Mouse (Mus musculus): ENCODE measurements around the gene Krit1. TPM values are rescaled to one million over a fixed set of nuclear protein-coding genes. Genes with fewer than 3 reads are reported as not detected.
"Not testable (repeated sequence)": the region's sequence is repeated elsewhere in the genome, so short reads cannot be mapped to it uniquely, and the experiment has no call there.

Krit1 gene
- 10 to 100 TPM; 14.5 to 15.3 TPM for total RNA-seq (2021)
- long read RNA-seq, experiment 1, partial matches to known transcripts = 1 of 10 reads
- long read RNA-seq, experiment 1, other reads (novel, unspliced or antisense) = 9 of 10 reads
- long read RNA-seq, experiment 2, full-length matches to known transcripts = 6 of 15 reads
- long read RNA-seq, experiment 2, partial matches to known transcripts = 1 of 15 reads
- long read RNA-seq, experiment 2, other reads (novel, unspliced or antisense) = 8 of 15 reads

DNA sequence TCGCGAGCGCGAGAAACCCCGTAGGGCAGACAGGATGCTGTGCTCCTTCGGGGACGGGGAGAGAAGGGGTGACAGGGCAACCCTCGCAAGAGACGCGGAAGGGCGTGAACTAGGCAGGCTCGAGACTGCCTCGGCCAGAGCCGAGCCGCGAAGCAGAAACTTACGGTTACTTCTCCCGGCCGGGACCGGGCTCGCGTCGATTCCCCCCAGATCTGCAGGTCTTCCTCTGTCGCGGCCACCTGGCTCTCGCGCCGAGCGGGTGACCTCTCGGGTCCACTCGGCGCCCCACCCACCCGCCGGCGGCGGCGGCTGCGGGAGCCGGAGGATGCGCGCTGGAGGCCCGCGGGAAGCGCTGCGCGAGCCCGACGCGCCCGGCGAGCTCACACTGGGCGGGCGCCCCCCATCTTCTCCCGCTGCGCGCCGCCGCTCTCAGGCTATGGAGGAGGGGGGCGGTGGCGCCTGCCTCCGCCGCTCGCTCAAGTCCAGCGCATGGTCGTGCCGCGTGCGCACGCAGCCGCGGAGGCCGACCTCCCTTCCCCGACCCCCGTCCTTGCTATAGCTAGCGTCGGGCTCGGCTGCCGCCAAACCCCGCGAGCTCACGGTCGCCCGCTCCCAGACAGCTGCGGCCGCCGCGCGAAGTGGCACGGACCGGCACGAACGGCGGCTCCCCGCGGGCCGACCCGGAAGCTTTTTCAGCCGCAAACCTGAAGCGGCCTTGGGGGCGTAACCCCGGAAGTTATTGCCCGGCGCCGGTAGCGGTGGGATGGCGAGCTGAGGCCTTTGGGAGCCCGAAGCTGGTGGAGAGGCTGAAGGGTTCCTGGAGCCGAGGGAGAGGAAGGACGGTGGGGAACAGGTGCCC lies at the start of gene Krit1, which contains the start of gene Ankib1:
Gene Krit1, plus strand, starts transcription at position 752 of the 859 bp plus-strand sequence.
Gene Ankib1, minus strand, starts transcription at position 493 of the 859 bp plus-strand sequence.
- DNase-seq = peak; percentile 91
- intact Hi-C loops (cut with DNase I; ENCODE audit: low total_unique reads) = no loop called here

DNA sequence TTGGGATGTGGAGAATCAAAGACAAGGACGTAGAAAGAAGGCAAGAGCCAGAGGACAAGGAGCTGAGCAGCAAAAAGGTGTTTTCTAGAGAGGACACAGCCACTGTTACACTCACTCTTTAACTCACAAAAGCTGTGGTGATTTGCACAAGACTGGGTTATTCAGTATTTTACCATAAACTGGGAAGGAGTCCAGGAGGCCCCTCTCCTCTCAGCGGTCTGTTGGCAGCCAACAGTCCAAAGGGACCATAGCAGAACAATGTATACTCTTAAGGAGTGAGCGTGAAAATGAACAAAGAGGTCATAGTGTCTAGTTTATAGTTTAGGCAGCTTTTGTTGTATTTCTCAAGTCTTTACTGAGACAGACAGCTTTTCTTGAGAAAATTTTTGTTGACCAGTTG lies 31.5 kb upstream of the Krit1 start:
- intact Hi-C loops (cut with DNase I; ENCODE audit: low total_unique reads) = no loop called here
- no peak for DNase-seq

DNA sequence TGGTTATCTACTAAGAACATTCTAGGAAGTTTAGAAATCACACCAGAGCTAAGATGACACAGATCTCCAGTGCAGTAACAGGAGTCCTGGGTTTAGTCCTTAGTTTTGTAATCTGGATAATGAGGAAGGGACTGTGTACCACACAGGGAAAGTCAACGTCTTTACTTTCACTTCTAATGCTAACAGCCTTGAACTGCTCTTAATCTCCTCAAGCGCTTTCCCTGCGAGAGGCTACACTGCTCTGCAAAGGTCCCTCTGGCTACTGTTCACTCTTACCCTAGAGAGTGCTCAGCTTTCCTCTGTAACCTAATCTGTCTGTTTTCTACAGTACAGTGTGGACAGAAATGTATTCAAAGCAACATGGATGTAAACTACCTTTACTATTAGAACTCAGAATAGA lies 31.0 kb upstream of the Krit1 start:
- no peak for DNase-seq
- intact Hi-C loops (cut with DNase I; ENCODE audit: low total_unique reads) = no loop called here

DNA sequence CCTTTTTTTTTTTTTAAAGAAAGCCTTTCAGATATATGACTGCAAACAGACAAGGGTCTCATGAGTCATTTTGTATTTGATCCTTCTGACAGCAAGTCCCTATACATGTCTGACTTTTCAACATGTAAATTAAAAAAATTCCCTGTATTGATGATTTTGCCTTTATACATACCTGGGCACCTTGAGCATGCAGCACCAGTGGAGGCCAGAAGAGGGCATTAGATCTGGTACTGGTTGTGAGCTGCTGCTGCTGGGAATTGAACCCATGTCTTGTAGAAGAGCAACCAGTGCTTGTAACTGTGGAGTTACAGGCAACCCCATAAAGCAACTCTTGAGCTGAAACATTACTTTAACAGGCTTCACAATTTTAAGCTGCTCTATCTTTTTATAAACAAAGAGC lies 20.3 kb upstream of the Krit1 start:
- intact Hi-C loops (cut with DNase I; ENCODE audit: low total_unique reads) = no loop called here
- no peak for DNase-seq

DNA sequence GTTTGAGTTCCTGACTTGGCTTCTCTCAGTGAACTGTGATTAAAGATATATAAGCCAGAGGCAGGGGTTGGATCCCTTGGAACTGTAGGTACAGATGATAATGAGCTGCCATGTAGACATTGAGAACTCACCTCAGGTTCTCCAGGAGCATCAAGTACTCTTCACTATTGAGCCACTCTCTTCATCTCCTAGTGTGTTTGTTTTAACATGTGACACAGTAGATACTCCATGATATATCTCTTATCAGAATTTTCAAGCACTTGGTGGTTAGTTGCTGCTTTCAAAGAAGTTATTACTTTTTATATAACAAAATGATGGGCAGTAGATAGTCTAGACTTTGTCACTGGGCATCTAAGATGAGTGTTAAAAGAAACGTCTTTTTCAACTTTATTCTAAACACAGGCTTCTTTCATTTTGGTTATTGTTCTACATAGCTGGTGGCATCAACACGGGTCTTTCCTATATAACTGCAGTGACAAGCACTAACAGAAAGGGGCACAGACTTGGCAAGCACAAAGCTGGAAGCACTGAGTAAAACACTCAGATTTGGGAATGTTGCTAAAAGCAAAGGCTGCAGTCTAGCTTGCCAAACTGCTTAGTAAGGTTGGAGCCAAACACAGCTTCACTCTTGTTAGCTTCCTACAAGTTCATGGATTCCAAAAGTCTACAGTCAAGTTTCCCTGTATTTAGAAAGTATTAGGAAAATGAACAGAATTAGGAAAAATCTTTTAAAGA lies 18.9 kb upstream of the Krit1 start:
- intact Hi-C loops (cut with DNase I; ENCODE audit: low total_unique reads) = no loop called here
- no peak for DNase-seq

DNA sequence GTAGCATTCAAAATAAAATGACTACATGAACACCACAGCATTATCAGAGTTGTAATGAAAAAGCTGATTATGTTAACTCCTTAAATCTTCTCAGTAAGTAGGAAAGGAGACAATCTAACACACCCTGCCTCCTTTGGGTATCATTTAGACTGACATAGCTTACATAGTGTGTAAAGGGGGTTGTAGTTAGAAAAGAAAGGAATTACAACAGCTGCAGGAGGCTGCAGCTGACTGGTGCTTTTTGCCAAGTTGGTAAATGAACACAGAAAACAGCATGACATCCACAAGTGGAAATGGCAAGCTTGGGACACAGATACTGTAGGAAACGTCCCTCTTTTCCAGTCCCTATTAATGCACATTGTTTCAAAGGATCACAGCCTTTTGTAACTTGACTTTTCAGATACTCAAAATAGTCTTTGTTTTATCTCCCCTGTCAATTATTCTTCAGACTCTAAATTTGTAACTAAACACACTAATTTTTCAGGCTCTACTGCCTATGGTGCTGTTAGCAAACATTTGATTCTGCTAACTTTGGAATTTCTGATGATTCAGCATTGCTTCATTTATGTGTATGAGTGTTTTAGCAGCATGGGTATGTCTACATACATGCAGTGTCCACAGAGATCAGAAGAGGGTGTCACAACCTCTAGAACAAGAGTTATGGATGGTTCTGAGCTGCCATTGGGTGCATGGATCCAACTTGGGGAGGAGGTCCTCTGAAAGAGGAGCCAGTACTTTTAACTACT lies 18.1 kb upstream of the Krit1 start:
- no peak for DNase-seq
- intact Hi-C loops (cut with DNase I; ENCODE audit: low total_unique reads) = no loop called here

DNA sequence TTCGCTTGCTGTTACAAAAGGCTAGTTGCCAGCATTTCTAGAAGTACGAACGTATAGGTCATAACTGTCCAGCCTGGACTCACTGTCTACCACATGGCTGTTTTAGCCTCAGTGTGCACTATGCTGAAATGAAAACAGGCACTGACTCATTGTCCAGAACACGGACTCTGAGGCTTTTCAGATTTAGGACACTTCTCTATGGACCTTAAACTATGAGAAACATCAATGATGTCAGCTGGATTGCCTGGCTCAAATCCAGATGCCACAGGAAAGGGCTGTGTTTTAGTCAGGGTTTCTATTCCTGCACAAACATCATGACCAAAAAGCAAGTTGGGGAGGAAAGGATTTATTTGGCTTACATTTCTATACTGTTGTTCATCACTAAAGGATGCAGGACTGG lies 15.4 kb upstream of the Krit1 start:
- no peak for DNase-seq
- intact Hi-C loops (cut with DNase I; ENCODE audit: low total_unique reads) = no loop called here

DNA sequence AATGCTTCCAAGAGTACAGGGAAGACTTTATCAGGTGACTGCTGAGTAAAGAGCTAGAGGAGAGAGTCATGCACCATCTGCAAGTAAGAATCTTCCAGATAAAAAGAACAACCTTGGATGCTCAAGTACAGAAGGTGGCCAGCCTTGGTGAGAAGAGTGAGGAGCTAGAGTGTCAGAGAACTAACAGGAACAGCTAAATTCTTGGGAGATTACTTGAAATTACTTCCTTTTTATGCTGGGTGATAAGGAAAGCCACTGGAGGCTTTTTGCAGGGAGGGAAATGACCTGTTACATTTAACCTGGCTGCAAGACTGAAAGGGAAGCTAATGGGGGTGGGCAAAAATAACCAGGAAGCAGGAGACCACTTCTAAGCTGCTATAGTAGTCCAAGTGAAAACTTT lies 11.9 kb upstream of the Krit1 start:
- intact Hi-C loops (cut with DNase I; ENCODE audit: low total_unique reads) = no loop called here

DNA sequence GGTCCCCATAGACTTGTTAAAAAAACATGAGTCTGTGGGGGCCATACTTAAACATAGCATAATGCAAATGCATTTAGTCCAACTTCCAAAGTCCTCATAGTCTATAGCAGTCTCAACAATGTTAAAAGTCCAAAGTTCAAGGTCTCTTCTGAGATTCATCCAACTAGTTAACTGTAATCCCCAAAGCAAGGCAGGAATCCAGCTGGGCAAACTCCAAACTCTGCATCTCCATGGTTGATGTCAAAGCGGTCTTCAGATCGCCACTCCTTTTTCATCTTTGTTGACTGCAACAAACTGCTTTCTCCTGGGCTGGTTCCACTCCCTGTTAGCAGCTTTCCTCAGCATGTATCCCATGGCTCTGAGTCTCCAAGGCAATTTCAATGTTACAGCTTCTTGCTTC lies 5.9 kb upstream of the Krit1 start:
- DNase-seq; intact Hi-C loops (cut with DNase I; ENCODE audit: low total_unique reads): not testable (repeated sequence)

More for the DNA sequence above, 11.9 kb upstream of the Krit1 start:
- DNase-seq = no peak

DNA sequence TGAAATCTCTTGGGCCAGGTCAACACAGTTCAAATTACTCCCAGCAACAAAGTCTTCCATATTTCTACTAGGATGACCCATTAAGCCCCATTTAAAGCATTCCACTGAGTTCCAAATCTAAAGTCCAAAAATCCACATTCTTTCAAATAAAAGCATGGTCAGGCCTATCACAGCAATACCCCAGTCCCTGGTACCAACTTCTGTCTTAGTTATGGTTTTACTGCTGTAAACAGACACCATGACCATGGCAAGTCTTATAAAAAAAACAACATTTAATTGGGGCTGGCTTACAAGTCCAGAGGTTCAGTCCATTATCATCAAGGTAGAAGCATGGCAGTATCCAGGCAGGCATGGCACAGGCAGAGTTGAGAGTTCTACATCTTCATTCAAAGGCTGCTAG lies 4.3 kb upstream of the Krit1 start:
- intact Hi-C loops (cut with DNase I; ENCODE audit: low total_unique reads); DNase-seq: not testable (repeated sequence)

DNA sequence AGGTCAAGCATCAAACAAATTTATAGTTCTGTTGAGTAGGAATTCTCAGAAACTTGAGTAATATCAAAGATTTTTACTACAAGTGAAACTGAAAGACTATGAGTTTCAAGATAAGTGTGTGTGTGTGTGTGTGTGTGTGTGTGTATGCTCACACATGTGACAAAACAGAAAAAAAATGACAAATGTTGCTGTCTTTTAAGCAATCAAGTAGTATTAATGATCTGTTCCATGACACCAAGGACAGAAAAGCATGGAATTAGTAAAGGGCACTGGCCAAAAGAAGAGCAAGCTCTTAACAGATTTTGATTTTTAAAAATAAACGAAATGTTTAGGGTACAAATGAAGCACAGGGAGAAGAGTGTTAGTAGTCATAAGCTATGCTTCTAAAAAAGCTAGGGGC lies 2.9 kb upstream of the Krit1 start:
- intact Hi-C loops (cut with DNase I; ENCODE audit: low total_unique reads) = no loop called here
- no peak for DNase-seq

DNA sequence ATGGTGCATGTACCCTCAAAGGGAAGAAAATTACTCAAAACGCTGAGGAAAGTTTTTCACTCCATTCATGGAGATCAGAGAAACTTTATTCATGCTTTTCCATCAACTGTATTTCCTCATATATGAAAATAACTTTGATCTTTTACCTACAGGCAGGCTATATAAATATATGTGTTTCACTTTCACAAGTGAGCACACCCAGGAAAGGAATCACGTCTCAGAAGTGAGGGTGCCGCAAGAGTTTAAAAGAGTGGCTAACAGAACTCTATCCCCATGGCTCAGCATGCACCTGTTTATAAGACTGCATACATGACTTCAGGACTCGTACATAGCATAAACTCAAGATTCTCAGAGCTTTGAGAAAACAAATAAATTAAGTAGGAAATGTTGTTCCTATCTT lies 2.1 kb upstream of the Krit1 start:
- DNase-seq = no peak
- intact Hi-C loops (cut with DNase I; ENCODE audit: low total_unique reads) = no loop called here

DNA sequence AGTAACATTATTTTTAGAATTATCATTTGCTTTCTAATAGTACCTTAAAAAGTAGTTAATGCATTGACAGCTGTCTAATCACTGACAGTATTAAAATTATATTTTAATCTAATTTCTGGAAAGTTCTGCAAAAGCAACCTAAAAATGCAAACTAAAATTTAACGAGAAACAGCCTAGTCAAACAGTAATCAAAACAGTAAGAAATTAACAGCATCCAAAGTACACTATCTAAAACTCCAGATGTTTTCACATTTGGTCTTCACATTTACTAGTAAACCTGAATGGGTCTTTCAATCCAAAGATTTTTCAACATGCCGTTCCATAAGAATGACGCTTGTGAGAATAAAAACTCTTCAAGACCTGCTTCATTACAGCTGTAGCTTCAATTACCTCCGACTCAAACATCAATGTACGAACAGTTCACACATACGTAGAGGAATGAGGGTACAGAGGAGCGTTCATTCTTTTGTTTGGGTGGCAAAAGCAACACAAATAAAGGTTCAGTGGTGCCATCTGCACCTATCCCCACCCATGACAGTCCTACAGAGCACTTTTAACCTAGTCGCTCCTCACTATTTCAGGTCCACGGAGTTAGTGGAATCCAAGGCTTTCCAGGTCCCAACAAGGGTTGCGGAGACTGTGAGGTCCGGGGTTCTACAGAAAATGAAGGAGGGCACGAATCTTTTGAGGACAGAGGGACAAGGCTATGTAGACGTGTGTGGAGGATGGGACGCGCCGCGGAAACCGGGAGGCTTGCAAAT lies 1.1 kb upstream of the Krit1 start:
- intact Hi-C loops (cut with DNase I; ENCODE audit: low total_unique reads) = no loop called here
- no peak for DNase-seq

DNA sequence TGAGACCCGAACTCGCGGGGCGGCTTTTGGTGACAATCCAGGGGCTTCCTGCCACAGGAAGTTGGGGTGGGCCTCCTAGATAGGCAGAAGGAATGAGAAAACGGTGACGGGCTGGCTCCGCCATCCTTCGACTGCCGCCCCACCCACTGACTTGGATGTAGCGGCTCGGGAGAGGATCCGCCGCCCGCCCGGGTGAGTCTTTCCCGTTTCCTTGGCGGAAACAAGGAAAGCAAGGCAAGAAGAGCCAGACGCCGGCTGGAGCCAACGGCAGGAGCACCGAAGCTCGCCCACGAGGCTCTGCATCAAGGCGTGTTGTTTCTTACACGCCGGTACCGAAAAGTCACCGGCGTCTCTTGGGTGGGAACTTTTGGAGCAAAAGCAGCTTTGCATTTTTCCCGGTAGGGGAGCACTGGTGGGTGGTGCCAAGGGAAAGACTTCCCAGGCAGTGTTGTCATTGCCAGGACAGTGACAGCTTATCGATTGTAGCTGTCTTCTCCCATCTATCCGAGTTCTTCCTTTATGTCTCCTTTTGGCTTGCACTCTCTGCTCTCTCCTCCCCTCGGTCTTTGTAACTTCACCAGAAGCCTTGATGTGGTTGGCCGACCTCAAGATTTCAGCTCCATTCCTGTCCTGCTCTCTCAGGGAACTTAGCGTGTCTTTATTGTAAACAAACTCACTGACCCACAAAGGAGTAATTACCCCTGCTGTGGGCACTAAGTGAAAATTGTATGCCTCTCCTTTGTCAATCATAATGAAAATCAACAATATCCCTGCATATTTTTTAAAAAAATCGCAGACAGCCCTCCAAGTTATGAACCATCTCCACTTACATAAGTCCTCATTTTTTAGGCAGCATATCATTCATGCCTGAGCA lies 545 bp downstream of the Krit1 start:
- intact Hi-C loops (cut with DNase I; ENCODE audit: low total_unique reads) = no loop called here
- no peak for DNase-seq

DNA sequence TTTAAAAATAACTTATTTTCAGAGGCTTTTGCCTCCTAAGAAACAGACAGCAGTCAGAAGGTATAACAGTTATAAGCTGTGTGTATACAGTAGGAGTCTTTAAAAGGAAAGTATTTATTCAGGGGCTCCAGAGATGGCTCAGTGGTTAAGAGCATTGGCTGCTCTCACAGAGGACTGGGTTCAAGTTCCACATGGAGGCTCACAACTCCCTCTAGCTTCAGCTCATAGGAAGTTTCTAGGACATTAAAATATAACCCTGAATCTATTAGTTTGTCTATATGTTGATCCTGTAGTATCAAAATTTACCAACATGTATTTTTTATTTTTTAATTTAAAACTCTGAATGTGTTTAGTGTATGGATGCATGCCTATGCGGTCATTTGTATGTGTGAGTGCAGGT lies 5.5 kb downstream of the Krit1 start:
- no peak for DNase-seq
- intact Hi-C loops (cut with DNase I; ENCODE audit: low total_unique reads) = no loop called here

DNA sequence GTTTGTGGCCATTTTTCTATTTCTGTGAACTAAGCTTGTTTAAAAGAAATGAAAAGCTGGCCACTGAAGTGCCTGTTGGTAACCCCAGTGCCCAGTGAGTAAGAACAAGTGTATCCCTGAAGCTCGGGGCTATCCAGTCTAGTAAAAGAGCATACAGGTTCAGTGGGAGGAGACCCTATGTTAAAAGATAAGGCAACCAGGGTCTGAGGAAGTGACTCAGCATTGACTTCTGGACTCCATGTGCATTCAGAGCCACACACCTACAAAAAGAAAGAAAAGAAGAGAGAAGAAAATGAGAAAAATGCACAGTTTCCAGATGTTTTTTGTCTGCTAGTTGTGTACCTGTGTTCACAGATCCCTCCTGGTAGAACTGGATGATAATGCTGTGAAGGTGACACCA lies 31.1 kb downstream of the Krit1 start:
- intact Hi-C loops (cut with DNase I; ENCODE audit: low total_unique reads) = loop anchor here (10.0 kb wide), 1 partner anchor 211 kb away; no protein-coding TSS in a partner anchor

DNA sequence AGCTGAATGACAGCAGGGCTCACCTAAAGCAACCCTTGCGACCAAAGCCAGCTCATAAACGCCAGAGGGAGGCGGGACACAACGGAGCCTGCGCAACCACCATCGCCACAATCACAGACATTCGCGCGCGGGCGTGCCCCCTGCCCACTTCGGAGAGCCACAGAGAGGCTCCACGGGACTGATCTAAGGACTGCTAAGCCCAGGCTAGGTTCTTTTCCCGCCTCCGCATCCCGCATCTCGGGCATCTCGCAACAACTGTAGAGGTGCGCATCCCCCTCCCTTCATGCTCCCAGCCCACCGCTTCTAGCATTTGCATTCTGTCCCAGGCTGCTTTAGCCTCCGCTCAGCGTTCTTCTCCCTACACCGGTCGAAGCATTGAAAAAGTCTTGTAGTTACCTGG lies 42.0 kb downstream of the Krit1 start, which contains the start of gene Lrrd1:
Gene Lrrd1, plus strand, starts transcription at position 148 of the 400 bp plus-strand sequence.
- intact Hi-C loops (cut with DNase I; ENCODE audit: low total_unique reads) = no loop called here
- DNase-seq = peak; percentile 5

More for the DNA sequence above, 31.1 kb downstream of the Krit1 start:
- DNase-seq = no peak

DNA sequence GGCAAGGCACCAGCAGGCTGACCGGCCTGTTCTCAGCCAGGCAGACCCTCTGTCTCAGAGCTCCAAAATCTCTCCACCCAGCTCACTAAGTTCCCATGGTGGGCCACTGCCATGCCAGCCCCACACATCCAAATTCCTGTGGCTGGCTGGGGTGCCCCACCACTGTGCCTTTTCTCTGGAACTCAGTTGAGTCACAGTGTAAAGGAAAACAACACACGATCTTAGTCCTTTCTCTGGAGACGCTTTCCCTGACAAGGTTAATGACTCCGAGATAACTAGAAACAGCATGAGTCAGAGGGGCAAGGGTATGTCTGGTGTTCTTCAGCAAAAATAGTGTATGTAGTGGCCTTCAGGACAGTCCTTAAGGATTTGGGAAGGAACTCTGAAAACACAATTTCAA lies 67.2 kb downstream of the Krit1 start:
- intact Hi-C loops (cut with DNase I; ENCODE audit: low total_unique reads) = no loop called here
- DNase-seq = no peak

All from gastrocnemius, postnatal 14 days (tissue).